Mouse (Mus musculus) G1E (cell line): Measurements from ENCODE around the gene Slc44a5.

Source experiments
- CTCF ChIP-seq: IDR thresholded peaks from 2 replicates; pipeline ENCODE4 v1.5.1; 2012; ENCODE audit warnings: low read depth, low read length, inconsistent platforms, mixed read lengths
- GATA1 ChIP-seq: IDR thresholded peaks from 2 replicates; pipeline ENCODE4 v1.6.1; 2012; ENCODE audit warnings: borderline replicate concordance, low read length, inconsistent platforms, mixed read lengths

DNA sequence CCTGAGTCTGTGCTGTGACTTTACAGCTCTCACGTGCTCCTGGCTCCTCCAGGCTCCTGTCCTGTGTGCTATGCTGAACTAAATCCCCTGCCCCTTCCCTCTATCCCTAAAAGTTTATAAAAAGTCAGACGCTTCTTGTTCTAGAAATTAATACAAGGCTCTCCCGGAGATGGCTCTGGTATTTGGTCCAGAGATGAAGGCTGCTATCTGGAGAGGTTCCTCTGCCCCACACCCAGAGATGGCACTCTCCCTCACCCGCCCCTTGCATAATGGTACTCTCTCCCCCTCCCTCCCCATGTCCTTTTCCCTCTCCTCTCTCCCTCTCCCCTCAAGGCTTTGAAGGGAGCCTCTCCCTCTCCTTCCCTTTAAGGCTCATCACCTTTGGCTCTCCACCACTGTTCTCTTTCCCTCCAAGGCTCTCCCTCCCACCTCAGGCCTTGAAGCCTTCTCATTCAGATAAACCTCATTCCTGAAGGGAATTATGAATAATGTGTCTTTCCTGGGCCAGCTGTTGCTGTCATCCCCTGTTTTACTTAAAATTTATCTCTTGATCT is 236.0 kb downstream of the Slc44a5 start:
- no peak for TF ChIP-seq CTCF
- TF ChIP-seq GATA1: no peak
